Mouse (Mus musculus): ENCODE results near the gene Olfr938. TPM values are rescaled to one million over a fixed set of nuclear protein-coding genes. Genes with fewer than 3 reads are reported as not detected.

Gene Olfr938
- total RNA-seq (2021), result not detected
- long read RNA-seq, experiment 1, result 0 reads
- long read RNA-seq, experiment 2, result 0 reads

GRCm38 (mm10) chr9:39078787-39079186 lies at the start of gene Olfr938:
Gene Olfr938, minus strand, starts transcription at chr9:39078887.
- DNase-seq, result no peak

- no peak for DNase-seq
Measured at GRCm38 (mm10) chr9:39127831-39128230, 49.1 kb upstream of the Olfr938 start, which contains the start of gene Olfr27. Gene Olfr27, plus strand, starts transcription at chr9:39128131.

DNA sequence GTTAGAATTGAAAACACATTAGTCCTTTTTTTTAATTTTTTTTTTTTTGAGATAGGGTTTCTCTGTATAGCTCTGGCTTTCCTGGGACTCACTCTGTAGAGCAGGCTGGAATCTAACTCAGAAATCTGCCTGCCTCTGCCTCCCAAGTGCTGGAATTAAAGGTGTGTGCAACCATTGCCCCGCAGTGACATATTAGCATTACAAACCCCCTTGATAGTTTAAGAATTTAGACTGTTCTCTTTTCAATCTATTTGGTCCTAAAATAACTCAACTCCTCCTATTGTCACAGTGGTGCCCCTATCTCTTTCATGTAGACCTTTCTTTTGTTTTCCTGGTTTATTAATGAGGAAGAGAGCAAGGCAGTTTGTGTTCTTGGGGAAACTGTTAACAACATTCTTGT lies 48.6 kb upstream of the Olfr938 start:
- DNase-seq, result no peak

DNA sequence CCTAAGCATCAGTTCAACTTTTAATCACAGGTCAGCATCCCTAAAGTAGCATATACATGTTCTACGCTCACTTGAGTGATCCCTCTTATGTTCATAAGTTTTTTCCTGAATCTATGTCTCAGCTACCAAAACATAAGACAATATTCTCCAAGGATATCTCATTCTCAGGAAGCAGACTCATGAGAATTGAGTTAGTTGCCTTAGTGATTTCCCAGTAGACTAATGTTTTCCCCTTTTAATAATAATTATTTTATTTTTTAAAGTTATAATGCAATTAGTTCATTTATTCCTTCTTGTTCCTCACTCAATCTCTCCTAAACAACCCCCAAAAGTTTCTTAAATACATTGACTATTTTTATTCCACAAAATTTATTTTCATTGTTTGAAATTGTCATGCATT lies 13.8 kb downstream of the Olfr938 start, which contains the start of gene Olfr937:
Gene Olfr937 (minus strand): TSS at position 101 of the 400 bp plus-strand sequence.
- no peak for DNase-seq

Small RNA genes lying within 50 kb of the gene (microRNA-seq; reads per million reads assigned to microRNA genes)
- 0 reads per million in 2 experiments for gene Gm25032
- 0 reads per million in 2 experiments for gene Gm25529

Other genes with a start within 250 kb of the Olfr938 start
- not detected for gene Olfr924, start 234.4 kb downstream of the Olfr938 start, total RNA-seq (2021)
- not detected for gene Olfr26, start 223.8 kb downstream of the Olfr938 start, total RNA-seq (2021)
- gene Olfr926, start 201.8 kb downstream of the Olfr938 start, total RNA-seq (2021), result not detected
- not detected for gene Olfr930, start 149.1 kb downstream of the Olfr938 start, total RNA-seq (2021)
- gene Olfr933, start 106.6 kb downstream of the Olfr938 start, total RNA-seq (2021), result not detected
- not detected for gene Olfr934, start 90.6 kb downstream of the Olfr938 start, total RNA-seq (2021)
- gene Olfr935, start 79.2 kb downstream of the Olfr938 start, total RNA-seq (2021), result not detected
- gene Olfr146, start 55.5 kb downstream of the Olfr938 start, total RNA-seq (2021), result not detected
- not detected for gene Olfr937, start 13.9 kb downstream of the Olfr938 start, total RNA-seq (2021)
- gene Olfr27, start 49.2 kb upstream of the Olfr938 start, total RNA-seq (2021), result not detected
- not detected for gene Olfr943, start 87.4 kb upstream of the Olfr938 start, total RNA-seq (2021)
- gene Olfr944, start 123.0 kb upstream of the Olfr938 start, total RNA-seq (2021), result not detected
- not detected for gene Olfr1537, start 171.1 kb upstream of the Olfr938 start, total RNA-seq (2021)
- not detected for gene Olfr945, start 197.9 kb upstream of the Olfr938 start, total RNA-seq (2021)
- not detected for gene Olfr948, start 247.2 kb upstream of the Olfr938 start, total RNA-seq (2021)